Mouse (Mus musculus): ENCODE results near the gene Dusp22. TPM values are rescaled to one million over a fixed set of nuclear protein-coding genes. Genes with fewer than 3 reads are reported as not detected.

Gene Dusp22
- total RNA-seq, 1 experiment, result 6.9 TPM

GRCm38 (mm10) chr13:30741172-30741571 lies 81.4 kb downstream of the Dusp22 start:
- no peak overlapping the region for H3K9ac ChIP-seq (ENCODE audit: insufficient read depth, low read depth, low read length, poor library complexity, severe bottlenecking)
- no peak overlapping the region for H3K4me3 ChIP-seq (ENCODE audit: insufficient read depth in 1 of 2, low read depth in 1 of 2, low read length in 2 of 2, poor library complexity in 1 of 2, severe bottlenecking in 1 of 2)
- TF ChIP-seq HCFC1 (IDR thresholded peaks at IDR 0.05; ENCODE audit: borderline replicate concordance, insufficient read depth, low read length) (no peak), MAFK (IDR thresholded peaks at IDR 0.05; ENCODE audit: insufficient read depth, low read depth, low read length) (no peak), ZC3H11A (IDR thresholded peaks at IDR 0.05; ENCODE audit: borderline replicate concordance, low read depth, low read length) (no peak), CHD2 (IDR thresholded peaks at IDR 0.05; ENCODE audit: low read depth, low read length) (no peak), ZNF384 (IDR thresholded peaks at IDR 0.05; ENCODE audit: low read depth, low read length) (no peak)
- H3K4me1 ChIP-seq (ENCODE audit: control insufficient read depth in 2 of 2, insufficient read depth in 2 of 2, low read length in 2 of 2, poor library complexity in 1 of 2), result no peaks in the 10 kb centered on the region
- no peak for DNase-seq (ENCODE audit: low read depth, low spot score)
- in situ Hi-C loops (cut with MboI; ENCODE audit: low sequenced_read_pairs in 2 of 2, unreplicated experiment in 2 of 2), result no loop called here
- H3K9me3 ChIP-seq (ENCODE audit: control insufficient read depth, insufficient read depth, low read depth, low read length), result no peaks in the 10 kb centered on the region
- no peak overlapping the region for H3K27ac ChIP-seq (ENCODE audit: insufficient read depth, low read depth, low read length, poor library complexity, severe bottlenecking)
- H3K36me3 ChIP-seq (ENCODE audit: control insufficient read depth, insufficient read depth, low read length, poor library complexity, severe bottlenecking), result no peaks in the 10 kb centered on the region

GRCm38 (mm10) chr13:30742411-30742970 lies 82.7 kb downstream of the Dusp22 start:
- in situ Hi-C loops (cut with MboI; ENCODE audit: low sequenced_read_pairs in 2 of 2, unreplicated experiment in 2 of 2), result no loop called here
- TF ChIP-seq ZNF384 (IDR thresholded peaks at IDR 0.05; ENCODE audit: low read depth, low read length) (no peak), ZC3H11A (IDR thresholded peaks at IDR 0.05; ENCODE audit: borderline replicate concordance, low read depth, low read length) (no peak), MAFK (IDR thresholded peaks at IDR 0.05; ENCODE audit: insufficient read depth, low read depth, low read length) (no peak), HCFC1 (IDR thresholded peaks at IDR 0.05; ENCODE audit: borderline replicate concordance, insufficient read depth, low read length) (no peak)
- Histone ChIP-seq H3K4me3 (ENCODE audit: insufficient read depth in 1 of 2, low read depth in 1 of 2, low read length in 2 of 2, poor library complexity in 1 of 2, severe bottlenecking in 1 of 2) (no peak overlapping the region), H3K4me1 (ENCODE audit: control insufficient read depth in 2 of 2, insufficient read depth in 2 of 2, low read length in 2 of 2, poor library complexity in 1 of 2) (no peaks in the 10 kb centered on the region), H3K9me3 (ENCODE audit: control insufficient read depth, insufficient read depth, low read depth, low read length) (no peaks in the 10 kb centered on the region), H3K27ac (ENCODE audit: insufficient read depth, low read depth, low read length, poor library complexity, severe bottlenecking) (no peak overlapping the region), H3K36me3 (ENCODE audit: control insufficient read depth, insufficient read depth, low read length, poor library complexity, severe bottlenecking) (no peaks in the 10 kb centered on the region), H3K9ac (ENCODE audit: insufficient read depth, low read depth, low read length, poor library complexity, severe bottlenecking) (no peak overlapping the region)
- no peak for DNase-seq (ENCODE audit: low read depth, low spot score)

- DNase-seq (ENCODE audit: low read depth, low spot score), result no peak
- in situ Hi-C loops (cut with MboI; ENCODE audit: low sequenced_read_pairs in 2 of 2, unreplicated experiment in 2 of 2), result no loop called here
- no peak overlapping the region for H3K27ac ChIP-seq (ENCODE audit: insufficient read depth, low read depth, low read length, poor library complexity, severe bottlenecking)
- peaks cover 0 to 3% of the 10 kb centered on the region in 2 experiments; a peak in 1 of 4 replicates for H3K4me1 ChIP-seq (ENCODE audit: control insufficient read depth in 2 of 2, insufficient read depth in 2 of 2, low read length in 2 of 2, poor library complexity in 1 of 2)
- no peak overlapping the region for H3K4me3 ChIP-seq (ENCODE audit: insufficient read depth in 1 of 2, low read depth in 1 of 2, low read length in 2 of 2, poor library complexity in 1 of 2, severe bottlenecking in 1 of 2)
- H3K36me3 ChIP-seq (ENCODE audit: control insufficient read depth, insufficient read depth, low read length, poor library complexity, severe bottlenecking), result no peaks in the 10 kb centered on the region
- H3K9me3 ChIP-seq (ENCODE audit: control insufficient read depth, insufficient read depth, low read depth, low read length), result no peaks in the 10 kb centered on the region
- no peak overlapping the region for H3K9ac ChIP-seq (ENCODE audit: insufficient read depth, low read depth, low read length, poor library complexity, severe bottlenecking)
- TF ChIP-seq HCFC1 (IDR thresholded peaks at IDR 0.05; ENCODE audit: borderline replicate concordance, insufficient read depth, low read length), result no peak
- no peak for TF ChIP-seq CHD2 (IDR thresholded peaks at IDR 0.05; ENCODE audit: low read depth, low read length)
- no peak for TF ChIP-seq ZC3H11A (IDR thresholded peaks at IDR 0.05; ENCODE audit: borderline replicate concordance, low read depth, low read length)
- TF ChIP-seq ZNF384 (IDR thresholded peaks at IDR 0.05; ENCODE audit: low read depth, low read length), result no peak
- TF ChIP-seq MAFK (IDR thresholded peaks at IDR 0.05; ENCODE audit: insufficient read depth, low read depth, low read length), result no peak
These were observed 85.3 kb downstream of the Dusp22 start for GRCm38 (mm10) chr13:30745121-30745520.

GRCm38 (mm10) chr13:30747068-30747467 lies 87.3 kb downstream of the Dusp22 start:
- no peak for DNase-seq (ENCODE audit: low read depth, low spot score)
- TF ChIP-seq HCFC1 (IDR thresholded peaks at IDR 0.05; ENCODE audit: borderline replicate concordance, insufficient read depth, low read length) (no peak), ZC3H11A (IDR thresholded peaks at IDR 0.05; ENCODE audit: borderline replicate concordance, low read depth, low read length) (no peak), CHD2 (IDR thresholded peaks at IDR 0.05; ENCODE audit: low read depth, low read length) (no peak), MAFK (IDR thresholded peaks at IDR 0.05; ENCODE audit: insufficient read depth, low read depth, low read length) (no peak)
- H3K4me1 ChIP-seq (ENCODE audit: control insufficient read depth in 2 of 2, insufficient read depth in 2 of 2, low read length in 2 of 2, poor library complexity in 1 of 2), result peaks cover 0 to 5% of the 10 kb centered on the region in 2 experiments; a peak in 1 of 4 replicates

DNA sequence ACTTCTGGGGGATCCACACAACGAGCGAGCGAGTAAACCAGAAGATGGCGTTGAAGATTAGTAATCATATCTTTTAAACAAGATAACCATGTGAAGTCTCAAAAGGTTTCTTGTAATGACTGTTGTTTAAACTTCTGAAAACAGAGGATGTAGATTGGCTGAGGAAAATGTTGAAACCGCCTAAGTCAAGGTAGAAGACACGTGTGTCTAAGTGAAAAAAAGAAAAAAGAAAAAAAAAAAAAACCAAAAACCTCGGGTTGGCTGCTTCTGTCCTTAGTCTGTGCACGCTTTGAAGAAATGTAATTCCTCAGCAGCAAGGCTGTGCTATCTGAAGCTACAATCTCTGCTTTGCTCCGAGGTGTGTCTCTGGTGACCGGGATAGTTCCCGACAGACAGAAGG lies 87.7 kb downstream of the Dusp22 start:
- Histone ChIP-seq H3K27ac (ENCODE audit: insufficient read depth, low read depth, low read length, poor library complexity, severe bottlenecking) (no peak overlapping the region), H3K4me1 (ENCODE audit: control insufficient read depth in 2 of 2, insufficient read depth in 2 of 2, low read length in 2 of 2, poor library complexity in 1 of 2) (peaks cover 0 to 5% of the 10 kb centered on the region in 2 experiments; a peak in 1 of 4 replicates), H3K9ac (ENCODE audit: insufficient read depth, low read depth, low read length, poor library complexity, severe bottlenecking) (no peak overlapping the region), H3K9me3 (ENCODE audit: control insufficient read depth, insufficient read depth, low read depth, low read length) (no peaks in the 10 kb centered on the region), H3K36me3 (ENCODE audit: control insufficient read depth, insufficient read depth, low read length, poor library complexity, severe bottlenecking) (no peaks in the 10 kb centered on the region), H3K4me3 (ENCODE audit: insufficient read depth in 1 of 2, low read depth in 1 of 2, low read length in 2 of 2, poor library complexity in 1 of 2, severe bottlenecking in 1 of 2) (no peak overlapping the region)
- DNase-seq (ENCODE audit: low read depth, low spot score), result no peak
- TF ChIP-seq HCFC1 (IDR thresholded peaks at IDR 0.05; ENCODE audit: borderline replicate concordance, insufficient read depth, low read length) (no peak), ZNF384 (IDR thresholded peaks at IDR 0.05; ENCODE audit: low read depth, low read length) (no peak), ZC3H11A (IDR thresholded peaks at IDR 0.05; ENCODE audit: borderline replicate concordance, low read depth, low read length) (no peak), MAFK (IDR thresholded peaks at IDR 0.05; ENCODE audit: insufficient read depth, low read depth, low read length) (no peak)
- in situ Hi-C loops (cut with MboI; ENCODE audit: low sequenced_read_pairs in 2 of 2, unreplicated experiment in 2 of 2), result no loop called here

More at GRCm38 (mm10) chr13:30747068-30747467, 87.3 kb downstream of the Dusp22 start:
- no peaks in the 10 kb centered on the region for H3K36me3 ChIP-seq (ENCODE audit: control insufficient read depth, insufficient read depth, low read length, poor library complexity, severe bottlenecking)
- H3K9ac ChIP-seq (ENCODE audit: insufficient read depth, low read depth, low read length, poor library complexity, severe bottlenecking), result no peak overlapping the region
- H3K27ac ChIP-seq (ENCODE audit: insufficient read depth, low read depth, low read length, poor library complexity, severe bottlenecking), result no peak overlapping the region
- no peaks in the 10 kb centered on the region for H3K9me3 ChIP-seq (ENCODE audit: control insufficient read depth, insufficient read depth, low read depth, low read length)
- in situ Hi-C loops (cut with MboI; ENCODE audit: low sequenced_read_pairs in 2 of 2, unreplicated experiment in 2 of 2), result no loop called here
- H3K4me3 ChIP-seq (ENCODE audit: insufficient read depth in 1 of 2, low read depth in 1 of 2, low read length in 2 of 2, poor library complexity in 1 of 2, severe bottlenecking in 1 of 2), result no peak overlapping the region

Data from ES-E14 (cell line).